Mouse (Mus musculus): Measurements from ENCODE around the gene Erbb3.
A peak's percentile ranks its signal among the peaks of the same experiment; 100 is the strongest.

The Erbb3 gene

GRCm38 (mm10) chr10:128606483-128606882 lies 17.0 kb upstream of the Erbb3 start:
- no peak for DNase-seq

- no peak for DNase-seq
These were observed 13.1 kb upstream of the Erbb3 start for GRCm38 (mm10) chr10:128602470-128603128.

GRCm38 (mm10) chr10:128601499-128601898 lies 12.0 kb upstream of the Erbb3 start:
- DNase-seq: no peak

GRCm38 (mm10) chr10:128598476-128598875 lies 9.0 kb upstream of the Erbb3 start:
- no peak for DNase-seq

DNA sequence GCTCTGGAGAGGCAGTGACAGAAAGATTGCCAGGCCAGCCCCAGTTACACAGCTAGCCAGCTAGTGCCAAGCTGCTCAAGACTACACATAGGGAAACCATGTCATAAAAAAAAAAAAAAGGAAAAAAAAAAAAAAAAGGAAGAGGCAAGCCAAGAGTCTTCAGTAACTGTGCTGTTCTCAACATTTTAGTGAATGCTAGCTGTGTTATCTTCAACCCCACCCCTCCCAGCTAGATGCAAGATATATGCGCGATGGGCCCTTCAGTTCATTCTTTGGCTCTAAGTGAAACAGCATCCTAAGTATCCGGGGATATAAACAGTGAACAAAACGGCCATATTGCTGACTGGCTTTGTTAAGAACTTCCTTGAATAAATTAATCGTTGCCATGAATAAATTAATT lies 3.3 kb upstream of the Erbb3 start:
- DNase-seq: no peak

GRCm38 (mm10) chr10:128591436-128591835 lies 2.0 kb upstream of the Erbb3 start:
- DNase-seq: no peak

DNA sequence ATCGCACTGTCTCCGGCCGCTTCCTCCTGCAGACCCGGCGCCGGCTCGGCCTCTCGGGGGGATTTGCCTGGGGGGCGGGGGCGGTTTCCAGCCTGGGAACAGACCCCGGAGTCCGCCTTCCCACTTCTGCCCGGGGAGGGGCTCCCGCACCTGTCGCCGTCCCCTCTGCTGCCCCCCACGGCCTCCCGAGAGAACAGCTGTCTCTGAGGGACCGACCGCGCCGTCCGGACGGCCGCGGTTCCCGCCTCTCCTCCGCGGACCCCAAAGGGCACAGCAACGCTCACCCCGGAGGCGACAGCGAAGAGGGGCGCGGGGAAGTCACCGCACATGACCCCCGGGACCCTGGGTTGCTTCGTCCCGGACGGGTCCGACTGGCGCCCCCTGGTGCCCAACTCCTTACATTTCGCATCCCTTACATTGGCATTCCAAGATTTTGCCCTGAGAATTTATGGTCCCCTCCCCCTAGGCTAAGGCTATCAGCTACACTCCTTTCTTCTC lies 790 bp upstream of the Erbb3 start:
- peak; percentile 23 for DNase-seq

DNA sequence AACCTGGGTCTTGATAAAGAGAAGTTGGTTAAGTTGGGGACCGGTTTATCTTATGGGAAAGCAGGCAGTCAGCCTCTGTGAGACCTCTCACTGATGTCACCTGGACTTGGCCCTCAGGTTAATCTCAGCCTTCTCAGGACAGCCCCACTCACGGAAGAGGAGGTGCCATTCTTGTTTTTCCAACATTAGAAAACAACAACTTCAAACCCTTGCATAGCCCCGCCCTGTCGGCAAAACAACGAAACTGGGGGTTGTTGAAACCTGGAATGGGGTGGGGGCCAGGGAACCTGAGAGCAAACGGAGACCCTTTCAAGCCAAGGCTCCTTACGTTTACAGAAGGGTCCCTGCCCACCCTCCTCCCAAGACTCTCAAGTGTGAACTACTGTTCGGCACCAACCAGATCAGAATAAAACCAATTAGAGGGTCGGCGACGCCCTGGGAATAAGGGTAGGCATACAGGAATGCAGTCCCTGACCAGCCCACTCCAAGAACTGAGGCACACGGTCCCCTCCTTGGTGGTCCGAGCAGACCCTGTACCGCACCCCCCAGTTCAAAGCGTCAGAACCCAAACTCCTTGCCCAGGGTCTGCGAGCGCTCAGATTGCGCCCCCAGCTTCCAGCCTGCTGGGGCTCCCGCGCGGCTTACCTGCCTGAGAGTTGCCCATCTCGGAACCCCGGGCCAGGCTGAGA lies 533 bp downstream of the Erbb3 start:
- peak; percentile 14 for DNase-seq

GRCm38 (mm10) chr10:128588136-128588535 lies 1.3 kb downstream of the Erbb3 start:
- DNase-seq: no peak

DNA sequence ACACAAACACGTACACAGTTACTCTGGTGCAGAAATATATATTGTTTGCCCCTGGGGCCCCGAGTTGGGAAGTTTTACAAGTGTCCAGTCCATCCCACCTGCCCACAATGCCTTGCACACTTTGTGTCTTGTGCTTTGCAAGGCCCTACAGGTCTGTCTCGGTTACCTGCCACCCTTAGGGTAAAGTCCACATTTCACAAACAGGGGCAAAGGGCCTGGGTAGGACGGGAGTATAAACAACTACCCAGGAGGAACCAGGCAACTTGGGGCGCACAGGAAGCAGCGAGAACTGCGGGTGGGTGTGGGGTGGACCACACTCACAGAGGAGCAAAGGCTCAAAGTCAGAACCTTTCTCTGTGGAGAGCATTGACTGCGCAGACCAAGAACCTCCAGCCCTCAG lies 1.8 kb downstream of the Erbb3 start:
- DNase-seq: no peak

- DNase-seq: no peak
These were observed 2.3 kb downstream of the Erbb3 start for GRCm38 (mm10) chr10:128587120-128587519.

DNA sequence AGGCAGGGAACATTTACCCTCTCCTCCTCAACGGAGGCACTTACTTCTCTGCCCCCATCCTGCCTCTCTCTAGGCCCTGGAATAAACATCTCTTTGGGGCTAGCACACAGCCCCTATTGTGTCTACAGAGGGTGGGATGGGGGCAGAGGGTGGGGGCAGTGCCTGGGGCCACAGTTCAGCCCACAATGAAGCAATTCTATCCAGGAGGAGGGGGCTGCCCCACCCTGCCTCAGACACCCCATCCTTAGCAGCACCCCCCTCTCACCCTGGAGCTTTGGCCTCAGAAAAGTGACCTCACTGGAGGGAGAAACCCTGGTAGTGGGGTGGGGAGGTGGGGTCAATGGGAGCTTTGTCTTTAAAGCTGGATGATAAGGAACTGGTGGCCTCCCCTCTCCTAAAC lies 2.9 kb downstream of the Erbb3 start:
- no peak for DNase-seq

- no peak for DNase-seq
These were observed 5.1 kb downstream of the Erbb3 start for GRCm38 (mm10) chr10:128584386-128584785.

- no peak for DNase-seq
These were observed 5.8 kb downstream of the Erbb3 start for GRCm38 (mm10) chr10:128583644-128584043.

- no peak for DNase-seq
These were observed 9.7 kb downstream of the Erbb3 start for GRCm38 (mm10) chr10:128579731-128580130.

- DNase-seq: no peak
These were observed 10.2 kb downstream of the Erbb3 start for GRCm38 (mm10) chr10:128579298-128579697.

GRCm38 (mm10) chr10:128578330-128578729 lies 11.1 kb downstream of the Erbb3 start:
- no peak for DNase-seq

DNA sequence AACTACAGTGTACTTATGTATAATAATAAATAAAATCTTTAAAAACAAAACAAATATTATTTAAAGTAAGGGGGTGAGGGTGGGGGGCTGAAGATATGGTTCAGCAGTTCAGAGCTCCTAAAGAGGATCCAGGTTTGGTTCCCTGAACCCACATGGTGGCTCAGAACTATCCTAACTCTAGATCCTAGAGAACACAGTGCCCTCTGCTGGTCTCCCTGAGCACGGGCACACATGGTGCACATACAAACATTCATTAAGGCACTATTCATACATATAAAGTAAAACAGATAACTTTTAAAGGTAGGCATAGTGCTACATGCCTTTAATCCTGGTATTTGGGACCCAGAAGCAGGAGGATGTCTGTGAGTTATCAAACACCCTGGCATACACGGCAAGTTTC lies 14.4 kb downstream of the Erbb3 start:
- no peak for DNase-seq

DNA sequence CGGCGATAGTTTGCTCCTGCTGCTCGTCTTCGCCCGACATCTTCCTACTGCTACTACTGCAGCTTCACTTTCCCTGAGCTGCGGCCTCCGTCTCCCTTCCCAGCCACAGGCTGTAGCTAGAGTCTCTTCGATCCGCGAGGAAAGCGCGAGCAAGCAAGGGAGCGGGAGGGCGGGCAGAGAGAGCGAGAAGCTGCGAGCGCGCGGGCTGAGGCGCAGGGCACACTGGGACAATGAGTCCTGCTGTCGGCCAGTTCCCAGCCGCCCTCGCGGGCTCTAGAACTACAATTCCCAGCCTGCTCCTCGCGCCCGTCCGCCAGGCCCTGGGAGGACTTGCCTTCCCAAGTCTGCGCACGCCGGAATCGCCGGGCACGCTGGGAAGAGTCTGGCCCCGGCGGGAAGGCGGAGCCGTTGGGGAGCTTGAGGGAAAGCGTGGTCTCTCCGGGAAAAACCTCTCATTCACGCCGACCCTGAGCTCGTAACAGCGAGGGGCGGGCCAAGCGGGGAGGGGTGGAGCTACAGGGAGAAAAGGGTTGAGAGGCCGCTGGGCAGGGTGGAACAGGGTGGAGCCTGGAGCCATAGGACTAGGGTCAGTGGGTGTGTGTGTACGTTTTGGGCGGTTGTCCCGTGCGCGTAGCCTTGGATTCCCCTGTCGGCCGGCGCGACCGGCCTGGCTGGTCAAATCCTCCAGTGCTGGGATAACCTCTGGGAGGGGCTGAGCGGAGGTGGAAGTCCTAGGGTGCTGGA lies 23.5 kb downstream of the Erbb3 start, which contains the start of gene Pa2g4:
TSS of gene Pa2g4 (minus strand) at position 200 of the 744 bp plus-strand sequence.
- peak; percentile 100 for DNase-seq

DNA sequence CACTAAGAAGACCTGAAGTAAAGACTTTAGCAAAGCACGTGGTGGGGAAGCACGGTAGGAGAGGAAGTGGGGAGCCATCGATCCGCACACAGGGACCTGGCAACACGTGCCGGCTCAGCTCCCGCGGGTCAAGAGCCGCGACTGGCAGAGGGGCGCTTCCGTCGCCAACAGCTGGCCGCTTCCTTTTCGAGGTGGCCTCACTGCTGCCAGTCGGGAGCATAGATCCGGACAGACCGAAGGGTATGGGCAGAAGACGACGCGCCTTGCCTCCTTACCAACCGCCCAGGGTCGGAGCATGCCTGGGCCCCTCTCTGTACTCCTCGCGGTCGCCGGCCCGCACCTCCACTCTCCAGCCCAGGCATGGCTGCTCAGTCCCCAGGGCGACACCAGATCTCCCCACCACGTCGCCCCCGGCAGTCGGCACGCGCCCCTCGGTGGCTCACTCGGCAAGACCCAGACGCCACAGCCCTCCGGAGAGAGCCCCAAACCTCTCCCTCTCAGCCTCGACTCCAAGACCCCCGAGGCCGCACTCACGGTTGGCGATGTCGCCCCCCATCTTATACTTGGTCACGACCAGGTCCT lies 24.2 kb downstream of the Erbb3 start:
- no peak for DNase-seq

DNA sequence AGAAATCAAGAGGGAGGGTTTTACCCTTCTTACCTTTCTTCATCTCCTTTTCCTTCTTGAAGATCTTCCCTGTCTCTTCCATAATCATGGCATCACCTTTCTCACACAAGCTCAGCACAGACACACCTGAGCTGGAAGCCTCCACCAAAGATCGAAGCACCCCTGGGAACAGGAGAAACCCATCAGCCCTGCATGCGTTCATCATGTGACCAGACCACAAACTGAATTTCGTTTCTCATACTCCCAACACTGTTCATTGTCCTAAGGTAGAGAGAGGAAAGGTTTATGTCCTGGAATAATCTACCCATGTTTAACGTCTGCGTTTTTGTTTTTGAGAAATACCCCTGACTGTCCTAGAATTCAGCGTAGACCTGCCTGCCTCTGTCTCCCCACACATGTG lies 25.9 kb downstream of the Erbb3 start:
- no peak for DNase-seq

DNA sequence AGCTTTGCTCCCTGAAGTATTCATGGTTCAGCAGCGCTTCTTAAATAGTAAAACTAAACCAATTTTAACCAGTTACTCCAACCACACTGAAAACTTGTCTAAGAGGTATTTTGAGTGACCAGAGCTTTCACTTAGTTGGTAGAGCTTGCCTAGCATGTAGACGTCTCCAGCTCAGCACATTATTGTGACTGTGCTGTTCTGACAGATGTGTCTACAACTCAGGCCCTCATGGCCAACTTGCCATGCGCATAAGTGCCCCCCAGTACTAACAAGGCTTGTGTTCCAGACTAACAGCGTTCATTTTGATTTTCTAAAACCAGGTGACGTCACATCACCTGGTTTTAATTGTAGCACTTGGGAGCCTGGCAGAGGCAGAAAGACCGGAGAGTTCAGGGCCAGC lies 32.5 kb downstream of the Erbb3 start:
- no peak for DNase-seq

GRCm38 (mm10) chr10:128556286-128556685 lies 33.2 kb downstream of the Erbb3 start:
- DNase-seq: no peak

Measured in right cerebral cortex, postnatal 25 days (tissue).